Mouse (Mus musculus): ENCODE data around the gene Csnk1g1.

DNA sequence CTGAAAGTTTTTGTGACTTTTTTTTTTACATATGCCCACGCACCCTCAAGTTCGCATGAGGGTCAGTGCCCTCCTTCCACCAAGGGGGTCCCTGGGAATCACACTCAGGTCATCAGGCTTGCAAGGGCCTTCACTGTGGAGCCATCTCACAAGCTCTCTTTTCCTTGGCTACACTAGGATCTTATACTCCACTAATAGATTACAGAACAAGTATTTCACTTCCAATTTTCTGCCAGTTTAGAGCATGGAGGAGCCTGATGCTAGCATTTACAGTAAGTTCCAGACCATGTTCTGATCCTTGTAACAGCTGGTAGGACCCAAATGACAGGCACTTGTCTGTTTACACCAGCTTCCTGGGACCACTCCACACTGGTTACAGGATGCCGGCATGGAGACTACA lies 169.3 kb downstream of the Csnk1g1 start:
- no peak for TF ChIP-seq EP300 (IDR thresholded peaks at IDR 0.05)
- no peak for TF ChIP-seq CTCF (IDR thresholded peaks at IDR 0.05)

Measured in lung, postnatal 0 days (tissue).